Mouse (Mus musculus) ES-E14 (cell line): ENCODE results near the gene Adss. TPM values are rescaled to one million over a fixed set of nuclear protein-coding genes. Genes with fewer than 3 reads are reported as not detected.
"Not testable (repeated sequence)": the region's sequence is repeated elsewhere in the genome, so short reads cannot be mapped to it uniquely, and the experiment has no call there.

Source experiments
- DNase-seq: peaks from one replicate; pipeline ENCODE4 v3.0.0-alpha.2; 2013; ENCODE audit warnings: low read depth, low spot score
- H3K27ac ChIP-seq: 2 replicates; pipeline ENCODE4 v1.5.1; 2012; ENCODE audit warnings: low read depth, mild to moderate bottlenecking, low read length, moderate library complexity, mixed read lengths; ENCODE audit not compliant: poor library complexity, insufficient read depth, severe bottlenecking
- H3K36me3 ChIP-seq: 2 replicates; pipeline ENCODE4 v1.6.1; 2012; ENCODE audit warnings: mild to moderate bottlenecking, low read length, moderate library complexity, mixed read lengths; ENCODE audit not compliant: control insufficient read depth, poor library complexity, insufficient read depth, severe bottlenecking
- H3K4me1 ChIP-seq, 2 experiments: fragments of 150-350 bp in 1 of 2; sonication (generic) in 1 of 2; 2 replicates each; pipeline ENCODE4 v1.6.1; 2012; ENCODE audit warnings: low read length in 2 of 2, mild to moderate bottlenecking in 1 of 2, mixed read lengths in 1 of 2; ENCODE audit not compliant: control insufficient read depth in 2 of 2, insufficient read depth in 2 of 2, poor library complexity in 1 of 2
- H3K4me3 ChIP-seq, 2 experiments: fragments of 150-350 bp in 1 of 2; sonication (generic) in 1 of 2; 2 replicates each; pipeline ENCODE4 v1.5.1; 2012; ENCODE audit warnings: low read length in 2 of 2, low read depth in 1 of 2, mild to moderate bottlenecking in 1 of 2, mixed read lengths in 1 of 2; ENCODE audit not compliant: insufficient read depth in 1 of 2, poor library complexity in 1 of 2, severe bottlenecking in 1 of 2
- H3K9ac ChIP-seq: 2 replicates; pipeline ENCODE4 v1.6.1; 2012; ENCODE audit warnings: low read depth, mild to moderate bottlenecking, low read length, mixed read lengths; ENCODE audit not compliant: poor library complexity, insufficient read depth, severe bottlenecking
- H3K9me3 ChIP-seq: fragments of 150-350 bp; sonication (generic); 2 replicates; pipeline ENCODE4 v1.6.1; 2012; ENCODE audit warnings: low read depth, mild to moderate bottlenecking, low read length; ENCODE audit not compliant: control insufficient read depth, insufficient read depth
- CHD2 ChIP-seq: IDR thresholded peaks from 2 replicates; pipeline ENCODE4 v1.6.1; 2014; ENCODE audit warnings: mild to moderate bottlenecking, low read depth, low read length, inconsistent platforms
- HCFC1 ChIP-seq: IDR thresholded peaks from 2 replicates; pipeline ENCODE4 v1.6.1; 2012; ENCODE audit warnings: low read length, inconsistent platforms, borderline replicate concordance; ENCODE audit not compliant: insufficient read depth
- MAFK ChIP-seq: IDR thresholded peaks from 2 replicates; pipeline ENCODE4 v1.6.1; 2014; ENCODE audit warnings: mild to moderate bottlenecking, low read depth, low read length, inconsistent platforms; ENCODE audit not compliant: insufficient read depth
- ZC3H11A ChIP-seq: IDR thresholded peaks from 2 replicates; pipeline ENCODE4 v1.6.1; 2012; ENCODE audit warnings: low read depth, mild to moderate bottlenecking, inconsistent platforms, low read length, borderline replicate concordance
- ZNF384 ChIP-seq: IDR thresholded peaks from 2 replicates; pipeline ENCODE4 v1.6.1; 2012; ENCODE audit warnings: low read depth, low read length, inconsistent platforms
- in situ Hi-C, 2 experiments: fragments of 600-800 bp; cut with MboI; formaldehyde crosslinking; loops; one replicate each; pipeline ENCODE4 v1.15.1; 2025; ENCODE audit warnings: low sequenced_read_pairs in 2 of 2, inconsistent platforms in 1 of 2; ENCODE audit not compliant: unreplicated experiment in 2 of 2
- total RNA-seq: library from RNA; depleted of rRNA; stranded (reverse); fragments of 300-350 nt; gene quantifications from 2 replicates; pipeline ENCODE4 v1.2.3, GENCODE M21; 2012; rRNA removed

The Adss gene
- 63.7 and 96.9 TPM in 2 replicates for total RNA-seq

- in situ Hi-C loops, result no loop called here
- peak; percentile 90 for DNase-seq
- peak within 1 kb of the TSS; percentile 99 for H3K9ac ChIP-seq
- H3K4me3 ChIP-seq, result peak within 1 kb of the TSS; percentile 95 to 98
- H3K4me1 ChIP-seq, result peaks cover 2 to 8% of the 10 kb centered on the region in 2 experiments; a peak in 3 of 4 replicates
- no peaks in the 10 kb centered on the region for H3K9me3 ChIP-seq
- peak within 1 kb of the TSS; percentile 81 for H3K27ac ChIP-seq
- H3K36me3 ChIP-seq, result no peaks in the 10 kb centered on the region
- TF ChIP-seq HCFC1, result peak; percentile 94
- TF ChIP-seq MAFK, result no peak
- TF ChIP-seq ZC3H11A, result no peak
- peak; percentile 83 for TF ChIP-seq CHD2
Measured at GRCm38 (mm10) chr1:177796193-177796939, at the start of gene Adss. TSS of gene Adss (minus strand) at chr1:177796511.

- in situ Hi-C loops, result not testable (repeated sequence)
- peak; percentile 74 for TF ChIP-seq ZNF384
Measured at GRCm38 (mm10) chr1:177845812-177846211, 49.5 kb upstream of the Adss start.

DNA sequence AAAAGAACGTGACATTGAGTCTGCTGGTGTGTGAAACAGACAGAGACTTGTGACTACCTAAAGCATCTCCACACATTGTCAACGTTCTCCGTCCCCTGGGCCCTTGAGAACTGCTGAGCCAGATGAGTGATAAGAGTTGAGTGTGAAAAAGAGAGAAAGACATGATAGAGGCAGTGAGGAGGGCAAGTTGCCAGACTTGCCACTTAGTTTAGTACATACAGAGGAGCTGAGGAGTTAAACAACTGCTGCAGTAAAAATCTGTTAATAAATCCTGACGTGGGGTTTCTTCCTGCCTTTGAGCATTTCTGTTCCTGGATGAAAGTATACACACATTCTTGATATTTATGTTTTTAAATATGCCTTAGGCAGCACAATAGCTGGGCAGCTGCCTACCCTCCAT, 31.5 kb upstream of the Adss start:
- H3K9ac ChIP-seq, DNase-seq, H3K9me3 ChIP-seq, H3K4me1 ChIP-seq, in situ Hi-C loops, H3K27ac ChIP-seq, H3K36me3 ChIP-seq, H3K4me3 ChIP-seq: not testable (repeated sequence)

More at GRCm38 (mm10) chr1:177845812-177846211, 49.5 kb upstream of the Adss start:
- not testable (repeated sequence) for H3K4me1 ChIP-seq, H3K4me3 ChIP-seq, H3K9me3 ChIP-seq, H3K27ac ChIP-seq, H3K9ac ChIP-seq, H3K36me3 ChIP-seq
- DNase-seq, result peak; percentile 36

DNA sequence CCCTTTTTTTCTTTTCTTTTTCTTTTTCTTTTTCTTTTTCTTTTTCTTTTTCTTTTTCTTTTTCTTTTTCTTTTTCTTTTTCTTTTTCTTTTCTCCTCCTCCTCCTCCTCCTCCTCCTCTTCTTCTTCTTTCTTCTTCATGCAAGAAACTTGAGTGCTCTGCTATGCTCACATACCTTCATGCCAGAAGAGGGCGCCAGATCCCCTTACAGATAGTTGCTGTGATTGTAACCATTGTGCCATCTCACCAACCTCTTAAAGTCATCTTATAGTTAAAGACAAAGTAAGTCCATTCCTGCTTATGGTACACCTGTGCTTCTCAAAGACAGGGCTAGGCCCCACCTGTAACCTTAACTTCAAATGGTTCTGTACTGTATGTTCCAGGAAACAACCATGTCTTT, 10.5 kb upstream of the Adss start:
- H3K4me1 ChIP-seq, H3K27ac ChIP-seq, H3K9ac ChIP-seq, H3K4me3 ChIP-seq, in situ Hi-C loops, H3K9me3 ChIP-seq, H3K36me3 ChIP-seq: not testable (repeated sequence)
- DNase-seq, result peak; percentile 51

GRCm38 (mm10) chr1:177803511-177803910, 7.2 kb upstream of the Adss start:
- in situ Hi-C loops, result no loop called here
- no peak for TF ChIP-seq ZC3H11A
- no peak overlapping the region for H3K9ac ChIP-seq

More at GRCm38 (mm10) chr1:177803511-177803910, 7.2 kb upstream of the Adss start:
- Histone ChIP-seq H3K4me1 (no peaks in the 10 kb centered on the region; a peak in 1 of 4 replicates), H3K27ac (no peak overlapping the region), H3K4me3 (no peak overlapping the region), H3K9me3 (no peaks in the 10 kb centered on the region), H3K36me3 (no peaks in the 10 kb centered on the region)
- no peak for DNase-seq
